Mouse (Mus musculus) adrenal gland, postnatal 36 days (tissue): ENCODE results near the gene Cdc42bpg. TPM values are rescaled to one million over a fixed set of nuclear protein-coding genes. Genes with fewer than 3 reads are reported as not detected.
A peak's percentile ranks its signal among the peaks of the same experiment; 100 is the strongest.

Source experiments
- DNase-seq, 2 experiments: peaks; one replicate each; pipeline ENCODE4 v3.0.0; 2021; ENCODE audit warnings: mixed read lengths in 1 of 2
- total RNA-seq, 2 experiments: library from RNA; stranded (reverse); gene quantifications; 2 replicates each; pipeline ENCODE4 v1.2.3; 2021

Gene Cdc42bpg
- total RNA-seq, 2 experiments from 2014 or later = 22.6 to 23.5 TPM

- peak in 1 of 2 experiments; percentile 28 for DNase-seq
Observed at GRCm38 (mm10) chr19:6331178-6331577, 24.9 kb downstream of the Cdc42bpg start.

DNA sequence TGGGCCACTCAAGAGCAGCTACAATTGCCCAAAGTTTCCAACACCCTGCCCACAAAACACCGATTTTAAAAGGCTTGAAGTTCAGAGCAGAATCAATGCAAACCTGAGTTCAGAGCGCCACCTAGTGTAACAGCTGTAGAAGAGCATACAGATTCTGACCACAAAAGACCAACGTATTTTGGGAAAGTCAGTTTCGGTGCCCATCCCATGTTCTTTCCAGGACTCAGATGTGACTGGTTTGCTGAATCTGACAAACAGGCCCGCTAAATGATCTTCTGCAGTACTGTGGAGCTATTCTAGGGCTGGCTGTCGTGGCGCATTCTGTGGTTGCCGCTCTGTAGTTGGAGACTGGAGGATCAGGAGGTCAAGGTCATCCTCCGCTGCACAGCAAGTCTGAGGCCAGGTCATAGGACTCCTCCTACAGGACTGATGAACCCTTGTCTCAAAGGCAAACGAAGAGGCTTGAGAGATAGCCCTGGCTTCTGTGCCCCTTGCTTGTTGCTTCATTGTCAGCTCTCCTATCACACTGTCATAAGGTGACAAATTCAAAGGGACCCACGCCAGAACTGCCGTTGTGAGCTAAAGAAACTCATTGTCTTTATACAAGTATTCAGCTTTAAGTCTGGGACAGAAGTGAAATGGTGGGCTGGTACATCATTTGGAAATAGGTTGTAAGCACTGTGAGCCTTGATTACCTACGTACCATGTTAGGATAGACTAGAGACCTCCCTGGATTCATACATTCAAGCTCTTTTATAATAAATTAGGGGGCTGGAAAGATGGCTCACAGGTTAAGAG lies 25.7 kb downstream of the Cdc42bpg start:
- DNase-seq = peak; percentile 59 to 80

DNA sequence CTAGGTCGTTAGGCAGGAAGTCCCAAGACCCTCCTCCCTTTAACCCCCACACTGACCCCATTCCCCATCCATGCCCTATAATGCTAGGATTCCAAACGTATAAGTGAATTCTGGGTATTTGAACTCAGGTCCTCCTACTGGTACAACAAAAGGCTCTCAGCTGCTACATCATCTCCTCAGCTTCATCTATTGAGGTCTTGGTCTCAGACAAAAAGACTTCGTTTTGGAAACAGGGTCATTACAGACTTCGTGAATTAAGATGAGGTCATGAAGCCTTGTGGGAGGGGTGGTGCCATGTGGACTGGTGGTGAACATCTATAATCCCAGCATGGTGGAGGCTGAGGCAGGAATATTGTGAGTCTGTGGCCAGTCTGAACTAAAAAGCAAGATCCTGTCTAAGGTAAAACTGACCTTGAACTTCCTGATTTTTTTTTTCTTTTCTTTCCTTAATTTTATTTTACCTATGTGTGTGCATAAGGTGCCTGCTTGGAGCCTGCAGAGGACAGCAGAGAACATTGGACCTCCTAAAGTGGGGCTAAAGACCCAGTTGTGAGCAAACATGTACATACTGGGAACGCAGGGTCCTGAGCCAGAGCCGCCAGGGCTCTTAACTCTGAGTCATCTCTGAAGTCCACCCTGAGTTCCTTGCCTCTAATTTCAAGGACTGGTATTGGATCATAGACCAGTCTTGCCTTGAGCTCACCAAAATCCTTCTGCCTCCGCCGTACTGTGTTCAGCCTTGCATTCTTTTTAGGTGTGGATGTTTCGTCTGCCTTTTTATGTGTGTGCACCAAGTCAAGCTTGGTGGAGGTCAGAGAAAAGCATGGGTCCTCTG lies 27.7 kb downstream of the Cdc42bpg start:
- peak in 1 of 2 experiments; percentile 10 for DNase-seq

DNA sequence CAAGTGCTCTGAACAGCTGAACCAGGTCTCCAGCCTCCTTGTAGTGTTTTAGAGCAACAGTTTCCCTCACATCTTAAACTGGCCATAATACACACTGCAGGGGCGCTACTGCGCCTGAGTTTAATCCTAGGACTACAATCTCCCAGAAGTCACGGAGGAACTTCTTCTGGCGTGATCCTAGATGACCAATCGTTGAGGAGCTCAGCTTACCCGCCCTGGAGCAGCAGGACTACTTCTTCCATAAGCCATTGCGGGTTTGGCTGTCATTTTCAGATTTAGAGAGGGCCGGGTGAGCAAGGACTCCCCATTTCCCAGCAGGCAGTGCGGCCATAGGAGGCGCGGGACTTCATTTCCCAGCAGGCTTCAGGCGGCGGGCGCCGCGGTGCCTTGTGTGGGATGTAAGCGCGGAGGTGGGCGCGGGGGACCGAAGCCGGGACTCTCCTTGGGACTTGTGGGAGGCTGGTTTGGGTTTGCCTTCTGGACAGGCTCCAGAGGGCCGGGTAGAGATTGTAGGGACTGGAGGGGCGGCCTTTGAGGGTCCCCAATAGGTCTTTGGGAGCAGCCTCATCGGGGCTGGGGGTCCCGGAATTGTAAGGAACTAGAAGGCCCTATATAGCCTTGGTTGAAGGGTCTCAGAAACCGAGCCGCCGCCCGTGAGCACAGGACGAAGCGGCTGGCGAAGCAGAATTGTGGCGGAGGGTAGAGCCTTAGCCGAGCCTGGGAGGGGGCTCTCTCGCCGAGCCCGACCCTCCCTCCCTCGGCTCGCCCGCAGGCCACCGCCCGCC lies 28.6 kb downstream of the Cdc42bpg start, which contains the start of gene Men1:
Gene Men1 (plus strand): TSS at position 307 of the 785 bp plus-strand sequence.
- peak; percentile 94 for DNase-seq

DNA sequence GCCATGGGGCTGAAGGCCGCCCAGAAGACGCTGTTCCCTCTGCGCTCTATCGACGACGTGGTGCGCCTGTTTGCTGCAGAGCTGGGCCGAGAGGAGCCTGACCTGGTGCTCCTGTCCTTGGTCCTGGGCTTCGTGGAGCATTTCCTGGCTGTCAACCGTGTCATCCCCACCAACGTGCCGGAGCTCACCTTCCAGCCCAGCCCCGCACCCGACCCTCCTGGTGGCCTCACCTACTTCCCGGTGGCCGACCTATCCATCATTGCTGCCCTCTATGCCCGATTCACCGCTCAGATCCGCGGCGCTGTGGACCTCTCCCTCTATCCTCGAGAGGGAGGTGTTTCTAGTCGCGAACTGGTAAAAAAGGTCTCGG lies 29.2 kb downstream of the Cdc42bpg start:
- peak in 1 of 2 experiments; percentile 35 for DNase-seq

GRCm38 (mm10) chr19:6336920-6337319 lies 30.7 kb downstream of the Cdc42bpg start:
- no peak for DNase-seq

DNA sequence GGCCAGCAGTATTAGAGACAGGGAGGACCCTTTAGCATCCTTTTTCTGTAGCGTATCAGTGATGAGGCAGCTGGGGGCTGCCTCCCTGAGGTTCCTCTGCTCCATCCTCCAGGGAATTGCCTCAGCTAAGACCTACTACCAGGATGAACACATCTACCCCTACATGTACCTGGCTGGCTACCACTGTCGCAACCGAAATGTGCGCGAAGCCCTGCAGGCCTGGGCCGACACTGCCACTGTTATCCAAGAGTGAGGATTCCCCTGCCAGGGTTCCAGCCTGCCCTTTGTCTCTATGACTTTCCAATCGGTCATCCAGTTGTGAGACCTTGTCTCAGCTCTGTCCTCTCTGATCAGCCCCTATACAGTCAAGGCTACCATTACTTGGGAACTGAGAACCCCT lies 31.9 kb downstream of the Cdc42bpg start:
- DNase-seq = no peak

- DNase-seq = no peak
Observed at GRCm38 (mm10) chr19:6338716-6339115, 32.5 kb downstream of the Cdc42bpg start.

- DNase-seq = no peak
Observed at GRCm38 (mm10) chr19:6339191-6339590, 32.9 kb downstream of the Cdc42bpg start.

DNA sequence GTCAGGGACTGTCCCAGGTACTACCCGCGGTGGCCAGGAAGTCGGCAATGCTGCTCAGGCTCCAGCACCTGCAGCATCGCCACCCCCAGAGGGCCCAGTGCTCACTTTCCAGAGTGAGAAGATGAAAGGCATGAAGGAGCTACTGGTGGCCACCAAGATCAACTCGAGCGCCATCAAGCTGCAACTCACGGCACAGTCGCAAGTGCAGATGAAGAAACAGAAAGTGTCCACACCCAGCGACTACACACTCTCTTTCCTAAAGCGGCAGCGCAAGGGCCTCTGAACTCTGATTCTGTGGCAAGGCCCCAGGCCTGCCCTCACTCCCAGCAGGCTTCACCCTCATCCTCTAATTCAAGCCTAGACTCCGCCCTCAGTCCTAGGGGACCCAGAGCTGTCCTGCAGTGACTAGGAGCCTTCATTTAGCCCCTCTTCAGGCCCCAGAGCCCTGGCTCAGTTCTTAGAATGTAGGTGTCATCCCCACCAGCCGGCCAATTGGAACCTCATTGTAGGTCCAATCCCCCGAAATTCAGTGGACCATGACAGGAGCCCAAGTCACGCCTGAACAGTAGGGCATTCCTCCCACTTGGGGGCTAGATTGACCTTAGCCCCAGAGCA lies 33.7 kb downstream of the Cdc42bpg start:
- DNase-seq = peak; percentile 17 to 51

DNA sequence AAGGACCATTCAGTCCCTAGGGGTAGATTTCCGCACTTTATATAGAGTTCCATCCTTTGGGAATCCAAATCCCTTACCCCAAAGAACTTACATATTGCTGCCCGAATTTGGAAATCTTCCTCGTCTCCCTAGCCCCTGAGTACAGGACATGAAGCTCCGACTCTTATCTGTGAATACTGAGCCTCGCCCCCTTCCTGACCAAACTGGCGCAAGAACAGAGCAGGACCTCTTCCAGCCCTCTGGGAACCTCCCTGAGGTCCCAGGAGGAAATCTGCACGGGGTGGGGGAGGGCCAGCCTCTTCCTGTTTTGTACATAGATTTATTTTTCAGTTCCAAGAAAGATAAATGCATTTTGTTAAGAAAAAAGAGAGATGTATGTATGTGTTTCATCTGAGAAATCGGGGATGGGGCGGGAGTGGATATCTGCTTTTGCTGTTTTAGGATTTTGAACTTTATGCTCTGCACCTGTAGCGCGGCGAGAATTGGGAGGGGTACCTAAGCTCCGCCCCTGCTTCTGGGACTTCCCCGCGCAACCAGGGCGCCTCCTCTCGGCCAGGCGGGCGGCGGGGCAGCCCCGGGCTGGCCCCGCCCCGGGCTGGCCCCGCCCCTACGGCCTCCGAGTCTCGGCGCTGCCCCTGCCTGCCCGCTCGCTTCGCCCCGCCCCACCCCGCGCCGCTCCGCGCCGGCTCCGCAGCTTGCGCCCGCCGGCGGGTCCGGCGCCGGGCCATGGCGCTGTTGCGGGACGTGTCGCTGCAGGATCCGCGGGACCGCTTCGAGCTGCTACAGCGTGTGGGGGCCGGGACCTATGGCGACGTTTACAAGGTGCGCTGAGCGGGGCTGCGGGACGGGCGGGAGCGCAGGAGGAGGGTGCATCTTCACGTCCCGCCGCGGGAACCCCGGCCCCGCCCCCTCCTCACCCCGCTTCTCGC lies 34.5 kb downstream of the Cdc42bpg start, which contains the start of gene Map4k2:
Gene Map4k2 (plus strand): TSS at position 612 of the 929 bp plus-strand sequence.
- peak; percentile 93 to 97 for DNase-seq

DNA sequence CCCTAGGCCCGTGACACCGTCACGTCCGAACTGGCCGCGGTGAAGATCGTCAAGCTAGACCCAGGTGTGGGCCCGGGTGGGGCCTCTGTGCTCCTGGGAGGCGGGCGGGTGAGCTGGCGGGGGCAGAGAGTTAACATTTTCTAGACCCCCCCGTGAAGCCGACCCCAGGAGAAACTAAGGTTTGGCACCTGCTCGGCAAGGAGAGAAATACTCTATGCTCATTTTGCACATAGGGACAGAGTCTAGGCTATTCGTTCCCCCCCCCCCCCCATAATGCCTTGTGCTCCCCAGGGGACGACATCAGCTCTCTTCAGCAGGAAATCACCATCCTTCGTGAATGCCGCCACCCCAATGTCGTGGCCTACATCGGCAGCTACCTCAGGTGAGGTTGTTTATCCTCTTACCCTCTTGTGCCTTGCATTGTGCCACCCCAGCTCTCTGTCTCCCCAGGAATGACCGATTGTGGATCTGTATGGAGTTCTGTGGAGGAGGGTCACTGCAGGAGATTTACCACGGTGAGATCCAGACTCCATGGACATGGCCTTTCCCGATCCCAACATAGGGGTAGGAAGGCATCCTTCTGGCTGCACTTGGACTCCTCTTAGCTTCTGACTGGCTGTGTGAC lies 35.3 kb downstream of the Cdc42bpg start:
- DNase-seq = peak in 1 of 2 experiments; percentile 16

DNA sequence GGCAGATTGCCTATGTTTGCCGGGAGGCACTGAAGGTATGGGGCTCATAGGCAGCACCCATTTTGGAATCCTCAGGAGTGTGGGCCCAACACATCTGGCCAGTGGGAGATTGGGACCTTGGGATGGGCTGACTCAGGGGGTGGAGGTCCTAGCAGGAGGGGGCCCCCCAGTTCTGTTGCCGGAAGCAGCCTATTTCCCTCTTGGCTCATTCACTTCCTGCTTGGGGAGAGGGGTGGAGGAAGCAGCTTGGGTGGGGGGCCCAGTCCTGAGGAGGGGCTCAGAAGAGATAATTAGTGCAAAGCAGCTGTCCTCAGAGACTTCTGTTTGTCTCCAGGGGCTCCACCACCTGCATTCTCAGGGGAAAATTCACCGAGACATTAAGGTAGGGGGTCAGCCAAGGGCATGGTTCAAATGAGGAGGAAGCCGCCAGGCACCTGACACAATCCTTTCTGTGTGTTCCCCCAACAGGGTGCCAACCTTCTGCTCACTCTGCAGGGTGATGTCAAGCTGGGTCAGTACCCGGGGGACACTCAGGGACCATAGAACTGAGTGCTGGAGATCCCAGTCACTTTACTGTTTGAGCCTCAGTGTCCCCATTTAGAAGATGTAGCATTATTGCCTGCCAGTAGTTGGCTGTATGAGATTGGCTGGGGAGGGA lies 36.1 kb downstream of the Cdc42bpg start:
- DNase-seq = no peak

GRCm38 (mm10) chr19:6343066-6343925 lies 37.0 kb downstream of the Cdc42bpg start:
- DNase-seq = no peak

GRCm38 (mm10) chr19:6343996-6344395 lies 37.7 kb downstream of the Cdc42bpg start:
- DNase-seq = no peak

DNA sequence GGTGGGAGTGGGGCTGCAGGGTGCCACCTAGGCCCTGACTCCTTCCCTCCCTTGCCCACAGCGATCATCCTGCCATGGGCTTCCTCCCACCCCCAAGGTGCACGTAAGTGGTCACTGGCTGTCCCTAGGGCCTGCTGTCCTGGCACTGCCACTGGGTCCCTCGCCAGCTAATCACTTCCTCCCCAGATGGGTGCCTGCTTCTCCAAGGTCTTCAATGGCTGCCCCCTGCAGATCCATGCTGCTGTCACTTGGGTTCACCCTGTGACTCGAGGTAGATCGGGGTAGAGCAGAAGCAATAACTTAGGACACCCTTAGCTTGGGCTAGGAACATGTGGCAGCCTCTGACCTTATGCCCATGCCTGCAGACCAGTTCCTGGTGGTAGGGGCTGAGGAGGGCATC lies 39.8 kb downstream of the Cdc42bpg start:
- DNase-seq = no peak

- DNase-seq = no peak
Observed at GRCm38 (mm10) chr19:6346661-6347060, 40.4 kb downstream of the Cdc42bpg start.

DNA sequence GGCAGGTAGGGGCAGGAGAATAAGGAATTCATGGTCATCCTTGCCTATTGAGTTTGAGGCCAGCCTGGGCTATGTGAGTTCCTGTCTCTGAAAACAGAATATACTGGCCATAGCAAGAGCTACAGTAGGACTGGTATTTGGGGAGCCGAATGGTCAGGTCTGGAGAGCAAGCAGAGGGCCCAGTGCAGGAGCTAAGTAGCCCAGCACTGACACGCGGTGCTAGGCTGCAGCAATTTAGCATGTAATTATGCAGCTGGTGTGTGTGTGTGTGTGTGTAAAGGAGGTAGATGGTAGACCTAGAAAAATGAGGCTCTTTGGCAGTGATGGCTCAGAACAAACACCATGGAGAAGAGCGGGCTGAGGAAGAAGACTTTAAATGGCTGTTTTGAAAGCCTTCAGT lies 41.4 kb downstream of the Cdc42bpg start:
- no peak for DNase-seq

DNA sequence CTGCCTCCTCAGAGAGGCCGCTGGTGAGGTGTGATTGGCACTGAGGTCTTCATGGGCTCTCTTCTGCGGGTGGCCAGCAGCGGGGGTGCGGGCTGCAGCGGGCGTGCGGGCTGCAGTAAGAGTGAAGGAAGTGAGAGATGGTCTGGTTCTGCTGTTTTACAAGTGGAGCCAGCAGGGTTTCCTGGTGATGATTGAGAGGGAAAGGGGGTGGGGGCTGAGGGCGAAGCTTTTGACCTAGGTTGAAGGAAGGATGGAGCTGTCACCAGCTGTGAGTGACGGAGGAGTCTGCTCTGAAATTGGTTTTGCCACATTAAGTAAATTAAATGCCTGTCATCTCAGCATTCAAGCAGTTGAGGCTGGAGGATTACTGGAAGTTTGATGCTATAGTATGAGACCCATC lies 42.5 kb downstream of the Cdc42bpg start:
- no peak for DNase-seq
